Mouse (Mus musculus) heart, postnatal 36 days (tissue): ENCODE data around the gene Mrpl21. TPM values are rescaled to one million over a fixed set of nuclear protein-coding genes. Genes with fewer than 3 reads are reported as not detected.

ENCODE experiments used
- DNase-seq, 2 experiments: peaks; one replicate each; pipeline ENCODE4 v3.0.0; 2021 to 2022
- intact Hi-C: fragments of 180-260 bp; cut with DNase I; formaldehyde crosslinking; loops from one replicate; pipeline ENCODE4 v1.15.1; 2025
- total RNA-seq, 2 experiments: library from RNA; stranded (reverse); gene quantifications; 2 replicates each; pipeline ENCODE4 v1.2.3; 2021

Gene Mrpl21
- total RNA-seq, 2 experiments from 2014 or later, result 94.4 to 98.8 TPM

DNA sequence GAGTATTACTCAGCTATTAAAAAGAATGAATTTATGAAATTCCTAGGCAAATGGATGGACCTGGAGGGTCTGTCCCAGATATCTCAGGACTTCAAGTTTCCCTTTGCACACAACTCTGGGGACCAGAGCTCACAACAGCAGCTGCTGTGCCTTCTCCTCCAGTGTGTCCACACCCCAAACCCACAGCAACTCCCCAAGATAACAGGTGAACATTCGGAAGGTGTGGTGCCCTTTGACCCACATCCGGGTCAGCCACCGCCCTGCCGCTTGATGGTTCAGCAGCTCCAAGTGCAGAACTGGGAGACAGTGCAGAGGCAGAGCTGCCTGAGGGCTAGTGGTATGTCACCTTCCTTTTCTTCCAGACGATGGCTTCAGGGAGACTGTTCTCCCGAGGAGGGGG, 12.5 kb downstream of the Mrpl21 start:
- intact Hi-C loops, result no loop called here
- no peak for DNase-seq

DNA sequence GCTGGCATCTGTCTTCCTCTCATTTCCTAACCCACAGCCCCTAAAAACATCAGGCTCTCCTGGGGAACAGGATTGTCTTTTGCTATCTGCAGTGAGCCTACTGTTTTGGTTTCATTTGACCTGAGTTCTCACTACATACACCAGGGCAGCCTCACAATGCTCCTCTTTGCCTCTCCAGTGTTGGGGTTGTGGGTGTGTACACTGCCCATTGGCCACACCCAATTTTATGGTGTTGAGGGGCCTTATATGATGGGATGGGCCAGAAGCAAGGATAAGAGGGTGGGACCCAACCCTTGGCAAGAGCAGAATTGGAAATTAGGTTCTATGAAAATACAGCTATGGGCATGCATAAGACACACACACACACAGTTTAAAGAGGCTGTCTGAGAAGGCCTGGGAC, 14.3 kb downstream of the Mrpl21 start:
- intact Hi-C loops, result no loop called here

DNA sequence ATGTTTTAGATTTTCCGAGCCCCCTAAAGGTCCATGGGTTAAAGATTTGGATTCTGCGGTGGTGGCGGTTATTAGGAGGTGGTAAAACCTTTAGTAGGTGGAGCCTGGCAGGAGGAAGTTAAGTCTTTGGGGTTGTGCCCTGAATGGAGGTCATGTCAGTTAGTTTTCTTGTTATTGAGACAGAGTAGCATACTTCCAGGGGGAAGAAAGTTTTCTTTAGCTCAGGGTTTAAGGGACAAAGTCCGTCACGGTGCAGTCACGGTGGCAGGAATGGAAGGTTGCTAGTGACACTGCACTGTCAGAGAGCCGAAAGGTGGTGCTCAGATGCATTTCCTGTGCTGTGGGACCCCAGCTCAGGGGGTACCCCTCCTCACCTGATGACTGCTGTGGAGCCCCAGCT, 15.1 kb downstream of the Mrpl21 start:
- intact Hi-C loops, result no loop called here
- no peak for DNase-seq

More for the DNA sequence above, 14.3 kb downstream of the Mrpl21 start:
- DNase-seq, result no peak

DNA sequence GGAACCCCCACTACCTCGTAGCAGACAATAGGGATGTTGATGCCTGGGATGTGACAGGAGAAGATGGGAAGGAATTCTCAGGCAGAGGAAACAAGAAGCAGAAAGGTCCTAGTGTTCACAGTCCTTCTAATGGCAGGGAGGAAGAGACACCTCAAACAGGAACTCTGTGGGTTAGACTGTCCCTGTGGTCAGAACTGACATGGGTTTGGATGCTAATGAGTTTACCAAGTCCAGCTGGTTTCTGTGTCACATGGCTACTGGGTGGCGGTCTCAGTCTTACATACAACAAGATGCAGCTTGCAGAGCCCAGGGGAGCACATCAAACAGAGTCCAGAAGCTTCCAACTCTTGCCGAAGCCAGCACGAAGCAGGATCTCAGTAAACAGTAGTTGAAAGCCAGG, 21.3 kb downstream of the Mrpl21 start:
- DNase-seq, result no peak
- intact Hi-C loops, result no loop called here

DNA sequence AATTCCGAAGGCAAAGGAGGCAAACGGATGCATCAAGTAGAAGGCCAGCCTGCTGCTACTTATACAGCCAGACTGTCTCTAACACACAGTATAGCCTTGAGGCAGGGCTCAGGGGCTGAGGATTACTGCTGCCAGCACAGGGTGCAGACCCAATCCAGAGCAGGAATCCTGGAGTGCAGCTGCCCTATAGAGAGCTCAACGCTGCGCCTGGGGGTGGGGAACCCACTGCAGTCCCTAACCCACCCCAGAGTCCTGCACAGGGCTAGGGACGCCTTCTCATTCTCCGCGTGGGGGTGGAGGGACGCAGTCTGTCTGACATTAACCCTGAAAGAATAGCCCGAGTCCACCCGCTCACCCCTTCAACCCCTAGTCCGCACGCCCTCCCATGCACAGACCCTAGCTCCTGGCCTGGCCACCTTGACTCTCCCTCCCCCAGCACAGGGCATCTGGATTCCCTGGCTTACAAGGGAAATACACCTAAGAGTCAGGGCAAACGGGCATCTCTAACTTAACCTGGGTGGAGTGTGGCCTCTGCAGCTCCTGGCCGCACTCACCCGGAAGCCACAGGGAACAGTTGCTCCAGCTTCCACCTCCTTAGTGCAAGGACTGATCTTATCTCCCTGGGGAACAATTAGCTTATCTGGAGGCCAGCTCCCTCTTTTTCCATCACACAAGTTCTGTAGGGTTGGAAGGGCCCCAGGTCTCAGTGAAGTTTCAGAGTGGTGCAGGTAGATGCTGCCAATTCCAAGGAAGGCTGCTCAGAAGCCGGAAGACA, 24.7 kb downstream of the Mrpl21 start:
- intact Hi-C loops, result no loop called here
- no peak for DNase-seq

DNA sequence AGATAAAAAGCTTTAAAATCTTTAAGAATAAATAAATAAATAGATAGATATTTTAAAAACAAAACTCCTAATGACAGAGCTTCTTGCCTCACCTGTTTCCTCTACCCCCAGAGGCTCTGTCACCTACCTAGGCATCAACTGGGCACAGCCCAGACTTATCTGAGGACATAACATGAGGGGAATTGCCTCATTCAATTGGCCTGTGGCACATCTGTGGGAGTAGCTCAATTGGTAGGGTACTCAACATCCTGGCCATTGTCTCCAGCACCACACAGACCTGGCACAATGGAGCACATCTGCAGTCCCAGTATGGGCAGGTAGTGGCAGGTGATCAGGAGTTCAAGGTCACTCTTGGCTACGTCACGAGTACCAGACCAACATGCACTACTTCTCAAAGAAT, 36.6 kb downstream of the Mrpl21 start:
- DNase-seq, result no peak
- intact Hi-C loops, result no loop called here

DNA sequence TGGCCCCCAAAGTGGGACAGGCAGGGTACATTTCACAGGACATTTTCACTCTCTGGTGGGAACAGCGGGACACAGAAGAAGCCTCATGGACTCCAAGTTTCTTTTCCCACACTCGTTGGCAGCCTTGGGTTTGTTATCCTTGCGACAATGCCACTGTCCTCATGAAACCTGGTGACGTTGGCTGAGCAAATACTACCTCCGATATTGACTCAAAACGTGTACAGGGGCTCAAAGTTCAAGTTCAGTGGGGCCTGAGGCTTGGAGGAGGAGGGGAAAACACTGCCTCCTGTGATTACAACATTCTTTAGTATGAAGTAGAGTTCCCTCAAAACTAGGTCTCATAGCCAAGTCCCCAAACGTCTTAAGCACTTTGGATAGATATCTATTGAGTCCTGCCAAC, 37.4 kb downstream of the Mrpl21 start:
- DNase-seq, result no peak
- intact Hi-C loops, result loop anchor here (2.0 to 10.0 kb wide), 2 partner anchors 131 to 255 kb away; partner anchors contain the start of gene Ppp6r3

DNA sequence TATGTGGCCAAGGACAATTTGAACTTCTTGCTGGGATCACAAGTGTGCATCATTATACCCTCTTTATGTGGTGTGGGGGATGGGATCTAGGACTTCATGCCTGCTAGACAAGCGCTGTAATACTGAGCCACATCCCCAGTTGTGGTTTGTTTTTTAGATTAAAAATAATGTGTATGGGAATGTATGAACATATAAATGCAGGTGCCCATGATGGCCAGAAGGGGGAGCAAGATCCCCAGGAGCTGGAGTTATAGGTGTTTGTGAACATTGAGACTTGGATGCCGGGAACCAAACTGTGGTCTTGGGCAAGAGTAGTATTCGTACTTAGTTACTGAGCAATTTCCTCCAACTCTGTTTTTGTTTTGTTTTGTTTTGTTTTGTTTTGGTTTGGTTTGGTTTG, 38.1 kb downstream of the Mrpl21 start:
- DNase-seq, result no peak
- intact Hi-C loops, result loop anchor here (2.0 to 10.0 kb wide), 2 partner anchors 130 to 254 kb away; partner anchors contain the start of gene Ppp6r3

DNA sequence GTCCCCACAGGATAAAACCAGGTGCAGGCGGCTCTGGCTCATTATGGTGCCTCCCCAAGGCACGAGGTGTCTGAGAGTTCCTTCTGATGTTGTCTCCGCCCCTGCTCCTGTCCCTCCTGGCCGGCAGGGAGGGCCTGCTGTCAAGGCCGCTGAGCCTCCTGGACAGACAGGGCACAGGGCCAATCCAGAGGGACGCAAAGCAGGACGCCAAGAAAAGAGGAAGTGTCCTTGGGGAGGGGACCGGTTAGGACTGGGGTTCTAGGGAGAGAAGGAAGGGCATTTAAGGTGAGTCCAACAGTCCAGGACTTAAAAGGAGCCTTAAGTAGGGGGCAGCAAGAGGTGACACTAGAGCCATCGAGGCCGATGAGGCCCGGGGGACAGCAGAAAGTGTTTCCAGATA, 38.9 kb downstream of the Mrpl21 start:
- intact Hi-C loops, result loop anchor here (2.0 to 10.0 kb wide), 3 partner anchors 29 to 253 kb away; partner anchors contain the start of gene Ppp6r3
- peak; percentile 77 for DNase-seq

DNA sequence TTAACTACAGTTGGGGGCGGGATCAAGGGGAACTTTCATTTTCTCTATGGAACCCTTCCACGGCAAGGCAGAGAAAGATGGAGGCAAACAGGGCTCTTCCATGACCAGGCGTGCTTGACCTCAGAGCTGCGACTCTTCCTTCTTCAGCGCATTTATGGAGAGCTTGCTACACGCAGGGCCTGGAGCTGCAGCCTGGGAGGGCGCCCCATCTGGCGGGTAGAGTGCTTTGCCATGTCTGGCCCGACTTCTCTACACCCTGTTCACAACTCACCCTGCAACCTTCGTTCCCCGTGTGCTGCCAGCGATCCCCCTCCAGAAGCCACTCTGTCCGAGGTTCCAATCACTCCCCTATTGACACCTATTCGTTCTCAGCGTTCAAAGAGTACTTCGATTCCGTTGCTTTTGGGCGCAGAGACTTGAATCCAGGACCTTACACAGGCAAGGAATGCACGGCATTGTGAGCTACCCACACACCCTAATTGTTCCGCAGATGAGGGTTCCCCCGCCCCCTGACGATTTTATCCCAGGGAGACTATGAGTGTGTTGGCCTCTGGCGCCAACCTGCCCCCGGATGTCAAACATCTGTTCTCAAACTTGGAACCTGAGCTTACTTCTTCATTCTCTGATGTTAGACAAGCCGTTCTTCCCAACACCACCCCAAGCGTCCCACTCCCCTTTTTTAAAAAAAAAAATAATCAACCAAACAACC, 39.7 kb downstream of the Mrpl21 start, which contains the start of gene Cpt1a:
TSS of gene Cpt1a (plus strand) at position 74 of the 709 bp plus-strand sequence.
- intact Hi-C loops, result loop anchor here (2.0 to 10.0 kb wide), 2 partner anchors 30 to 252 kb away; partner anchors contain the start of gene Ppp6r3

DNA sequence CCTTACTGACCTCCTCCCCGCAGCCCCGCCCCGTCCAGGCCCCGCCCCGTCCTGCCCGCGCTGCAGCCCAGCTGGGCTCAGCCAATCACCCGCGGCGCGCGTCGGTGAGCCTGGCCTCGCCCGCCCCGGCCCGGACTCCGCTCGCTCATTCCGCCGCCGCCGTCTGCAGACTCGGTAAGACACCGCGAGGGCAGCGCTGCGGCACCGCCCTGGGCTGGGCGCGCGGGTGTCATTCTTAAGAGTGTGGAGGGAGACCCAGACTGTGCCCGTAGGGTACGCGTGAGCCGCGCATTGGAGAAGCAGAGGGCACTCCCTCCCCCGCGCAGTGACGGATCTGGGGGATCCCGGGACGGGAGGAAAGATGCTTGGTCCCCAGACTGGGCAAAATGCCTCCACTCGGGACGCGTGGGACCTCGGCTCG, 40.5 kb downstream of the Mrpl21 start:
- peak; percentile 88 to 92 for DNase-seq
- intact Hi-C loops, result loop anchor here (2.0 to 10.0 kb wide), 2 partner anchors 30 to 252 kb away; partner anchors contain the start of gene Ppp6r3

More for the DNA sequence above, 39.7 kb downstream of the Mrpl21 start, which contains the start of gene Cpt1a:
- DNase-seq, result peak; percentile 58 to 69

DNA sequence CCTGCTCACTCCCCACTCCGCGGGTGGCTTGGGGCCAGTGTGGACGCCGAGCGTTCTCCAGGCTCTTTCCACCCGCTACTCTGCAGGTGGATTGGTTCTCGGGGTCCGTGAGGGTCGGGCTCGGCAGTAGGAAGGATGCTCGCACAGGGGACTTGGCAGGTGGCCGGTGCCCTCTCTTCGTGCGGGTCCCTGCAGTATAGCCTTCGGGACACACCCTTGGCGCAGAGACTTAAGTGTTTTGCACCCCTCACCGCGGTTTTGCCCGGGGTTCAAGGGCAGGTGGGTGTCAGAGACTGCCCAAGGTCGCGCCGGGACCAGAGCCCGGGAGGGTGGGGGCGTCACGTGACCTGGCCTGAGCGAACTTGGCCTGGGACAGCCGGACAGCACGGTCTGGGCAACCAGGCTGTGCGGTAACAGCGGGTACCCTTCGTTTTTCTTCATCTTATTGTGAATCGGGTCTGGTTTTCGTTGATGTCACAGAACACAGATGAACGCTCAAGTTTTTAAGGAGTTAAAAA, 41.1 kb downstream of the Mrpl21 start:
- intact Hi-C loops, result loop anchor here (2.0 to 10.0 kb wide), 2 partner anchors 31 to 251 kb away; partner anchors contain the start of gene Ppp6r3
- DNase-seq, result peak; percentile 82 to 86

DNA sequence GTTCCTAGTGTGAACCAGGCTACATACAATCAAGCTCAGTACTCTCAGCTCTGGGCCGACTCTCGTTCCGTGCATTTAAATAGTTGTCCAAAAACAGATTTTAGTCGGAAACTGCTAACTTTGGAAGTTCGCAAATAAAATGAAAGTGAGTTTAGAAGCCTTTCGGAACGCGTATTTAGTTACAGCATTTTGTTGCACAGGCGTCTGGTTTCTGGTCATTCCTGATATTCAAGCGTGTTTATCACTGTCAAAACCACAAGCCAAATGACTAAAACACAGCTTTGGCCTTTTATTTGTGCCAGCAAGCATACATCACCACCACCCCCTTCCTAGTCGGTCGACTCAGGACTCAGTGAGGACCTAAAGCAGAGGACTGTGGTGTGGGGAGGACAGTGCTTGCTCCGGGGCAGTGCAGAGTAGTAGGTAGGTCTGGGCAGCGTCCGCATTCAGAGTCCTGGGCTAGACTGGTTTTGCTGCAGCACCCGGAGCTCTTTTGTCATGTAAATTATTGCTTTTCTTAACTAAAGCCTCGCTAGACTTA, 41.6 kb downstream of the Mrpl21 start:
- peak; percentile 26 to 51 for DNase-seq
- intact Hi-C loops, result loop anchor here (10.0 kb wide), 1 partner anchor 250 kb away; the partner anchor contains the start of gene Ppp6r3

DNA sequence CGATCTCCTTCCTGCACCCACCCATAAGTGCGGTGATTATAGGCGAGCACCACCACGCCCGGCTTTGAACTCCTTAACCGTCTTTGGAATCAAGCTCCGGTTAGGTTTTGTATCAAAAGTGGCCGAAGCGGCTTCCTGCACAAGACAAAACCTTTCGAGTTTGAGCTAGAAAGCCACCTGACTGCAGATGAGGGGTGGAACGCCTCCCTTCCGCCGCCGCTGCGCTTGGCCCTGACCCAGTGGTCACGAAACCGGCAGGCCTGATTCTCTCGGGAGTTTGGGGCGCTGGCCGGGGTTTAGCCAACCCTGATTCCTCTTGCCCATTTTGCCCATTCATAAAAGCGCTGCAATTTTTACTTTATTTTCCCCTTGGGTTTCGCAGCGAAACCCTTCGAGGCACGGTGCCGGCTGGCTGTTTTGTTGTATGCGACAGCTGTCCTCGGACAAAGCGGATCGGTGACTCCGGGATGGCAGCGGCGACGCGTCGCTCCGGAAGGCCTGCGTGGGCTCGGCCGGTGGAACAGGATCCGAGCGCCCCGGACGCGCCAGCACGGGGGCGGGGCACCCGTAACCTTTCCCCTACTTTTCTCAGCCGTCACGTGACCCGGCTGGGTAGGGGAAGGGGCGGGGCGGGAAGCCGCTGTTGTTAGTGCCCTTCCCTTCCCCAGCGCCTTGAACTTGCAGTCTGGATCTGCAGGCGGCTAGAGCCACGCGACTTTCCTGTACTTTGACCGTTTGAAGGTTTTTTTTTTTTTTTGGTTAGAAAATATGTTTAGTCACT, 42.4 kb downstream of the Mrpl21 start:
- intact Hi-C loops, result loop anchor here (1.0 to 10.0 kb wide), 2 partner anchors 28 to 250 kb away; partner anchors contain the start of gene Ppp6r3
- peak; percentile 93 to 95 for DNase-seq

DNA sequence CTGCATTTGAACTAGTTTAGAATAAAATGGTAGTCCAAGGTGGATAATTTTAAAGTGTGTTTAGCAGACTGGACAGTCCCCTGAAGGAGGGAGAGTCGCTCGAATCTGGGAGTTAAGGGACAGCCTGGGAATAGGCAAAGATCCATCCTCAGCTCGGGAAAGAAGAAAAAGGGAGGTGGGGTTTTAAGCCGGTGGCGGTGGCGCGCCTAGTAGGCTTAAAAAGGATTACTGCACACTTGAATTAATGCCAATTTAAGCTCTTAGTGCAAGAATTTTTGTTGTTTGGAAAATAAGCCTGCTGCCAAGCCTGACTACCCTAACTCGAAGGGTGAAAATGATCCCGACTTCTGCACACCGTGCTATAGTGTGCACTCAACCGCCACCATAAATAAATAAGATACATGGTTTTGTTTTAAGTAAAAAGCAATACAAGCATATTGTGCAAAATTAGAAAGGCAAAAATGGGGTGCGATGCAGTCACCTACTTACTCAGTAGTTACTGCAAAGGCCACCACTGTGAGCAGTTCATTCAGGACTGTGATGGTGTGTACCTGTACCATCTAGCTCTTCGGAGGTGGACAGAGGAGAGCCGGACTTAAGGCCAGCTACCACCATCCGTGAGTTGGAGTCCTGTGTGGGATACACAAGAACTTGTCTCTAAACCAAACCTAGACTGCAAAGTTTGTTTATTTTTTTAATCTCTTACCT, 43.2 kb downstream of the Mrpl21 start:
- peak; percentile 14 to 46 for DNase-seq
- intact Hi-C loops, result loop anchor here (1.0 to 10.0 kb wide), 2 partner anchors 27 to 249 kb away; partner anchors contain the start of gene Ppp6r3

DNA sequence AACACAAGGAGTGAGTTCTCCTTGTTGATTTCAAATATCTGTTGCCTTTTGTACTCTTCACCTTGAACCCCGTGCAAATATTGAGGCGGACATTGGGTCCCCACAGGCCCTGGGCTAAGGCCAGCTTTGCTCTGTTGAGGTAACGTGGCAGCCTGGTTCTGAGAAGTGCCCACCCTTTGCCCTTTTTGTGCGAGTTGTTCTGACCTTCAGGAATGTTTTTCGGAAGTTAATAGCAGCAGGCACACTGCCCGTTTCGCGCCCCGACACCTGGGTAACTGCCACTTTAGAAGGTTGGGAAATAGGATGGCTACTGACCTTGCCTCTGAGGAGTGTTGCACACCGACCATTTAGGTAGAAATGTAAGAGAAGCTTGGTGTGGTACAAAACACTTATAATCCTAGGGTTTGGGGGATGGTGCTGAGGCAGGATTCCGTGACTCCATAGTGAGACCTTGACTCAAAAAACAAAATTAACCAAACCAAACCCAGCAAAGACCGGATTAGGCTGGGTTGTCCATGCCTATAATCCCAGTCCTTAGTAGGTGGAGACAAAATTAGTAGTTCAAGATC, 43.9 kb downstream of the Mrpl21 start:
- intact Hi-C loops, result loop anchor here (10.0 kb wide), 1 partner anchor 248 kb away; the partner anchor contains the start of gene Ppp6r3
- DNase-seq, result no peak

DNA sequence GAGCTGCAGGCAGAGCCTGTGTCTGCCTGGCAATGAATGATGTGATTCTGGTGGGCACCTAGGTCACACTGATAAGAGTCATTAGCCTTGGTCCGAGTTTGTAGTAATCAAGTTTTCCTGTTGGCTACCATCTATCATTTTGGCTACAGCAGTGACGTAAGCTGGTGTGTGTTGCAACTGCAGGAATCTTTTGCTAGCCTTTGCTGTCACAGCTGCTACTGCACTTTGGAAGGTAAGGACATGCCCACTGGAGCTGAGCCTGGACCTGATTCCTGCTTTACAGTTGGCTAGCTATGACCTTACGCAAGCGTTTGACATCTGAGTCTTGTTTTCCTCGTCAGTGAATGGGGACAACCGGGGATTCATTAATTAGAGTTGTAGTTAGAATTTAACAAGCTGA, 50.5 kb downstream of the Mrpl21 start:
- intact Hi-C loops, result no loop called here
- peak in 1 of 2 experiments; percentile 52 for DNase-seq

DNA sequence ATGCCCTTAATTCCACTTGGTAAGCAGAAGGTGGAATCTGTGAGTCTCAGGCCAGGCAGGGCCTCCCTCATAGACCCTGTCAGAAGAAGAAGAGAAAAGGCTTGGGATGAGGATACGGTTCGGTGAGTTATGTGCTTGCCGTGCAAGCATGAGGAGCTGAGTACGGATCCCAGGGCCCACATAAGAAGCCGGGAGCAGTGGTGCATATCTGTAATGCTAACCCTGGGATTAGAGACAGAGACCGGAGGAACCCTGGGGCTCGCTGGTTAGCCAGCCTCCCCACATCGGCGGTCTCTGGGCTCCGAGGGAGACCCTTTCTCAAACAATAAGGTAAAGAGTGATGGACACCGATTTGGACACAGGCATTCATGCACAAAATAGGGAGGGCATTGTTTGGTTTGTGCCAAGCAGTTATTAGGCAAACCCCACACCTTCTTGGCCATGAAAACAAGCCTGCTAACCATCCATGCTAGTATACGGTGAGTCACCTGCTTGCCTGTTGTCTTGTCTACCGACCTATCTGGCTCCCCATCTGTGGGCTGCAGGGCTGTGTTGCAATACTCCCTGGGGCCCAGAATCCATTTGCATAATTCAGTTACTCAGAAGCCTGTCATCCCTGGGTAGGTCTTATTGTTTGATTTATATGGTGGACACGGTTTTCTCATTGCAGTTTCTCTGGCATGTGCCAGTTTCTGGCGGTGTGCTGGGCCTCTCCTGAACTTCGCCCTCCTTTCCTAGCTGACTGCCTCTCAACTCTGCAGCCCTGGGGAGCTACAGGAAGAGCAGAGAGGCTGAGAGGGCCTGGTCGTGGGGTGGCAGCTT, 51.2 kb downstream of the Mrpl21 start:
- no peak for DNase-seq
- intact Hi-C loops, result no loop called here
